Mouse (Mus musculus) E14TG2a.4 (cell line): ENCODE results near the gene Ablim1.

Experiments
- CTCF ChIP-seq: conservative IDR thresholded peaks from 2 replicates; pipeline ENCODE4 v1.5.1; 2014; ENCODE audit warnings: low read length
- POU5F1 ChIP-seq: IDR thresholded peaks from 2 replicates; pipeline ENCODE4 v1.6.1; 2014; ENCODE audit warnings: low read length, borderline replicate concordance

GRCm38 (mm10) chr19:57147746-57148145 lies 167.0 kb downstream of the Ablim1 start:
- TF ChIP-seq CTCF: no peak
- no peak for TF ChIP-seq POU5F1
